Mouse (Mus musculus) cerebellum, adult 2 months (tissue): ENCODE measurements around the gene Sirpb1a.

Experiments
- CTCF ChIP-seq: fragments of 200-500 bp; IDR thresholded peaks from 2 replicates; pipeline ENCODE4 v1.5.1; 2011; ENCODE audit warnings: low read depth, mild to moderate bottlenecking, control low read depth, low read length, moderate library complexity, borderline replicate concordance; ENCODE audit not compliant: insufficient read depth
- POLR2A ChIP-seq: fragments of 200-500 bp; IDR thresholded peaks from 2 replicates; pipeline ENCODE4 v1.6.1; 2011; ENCODE audit warnings: low read length, control low read depth, borderline replicate concordance; ENCODE audit not compliant: insufficient read depth

- no peak for TF ChIP-seq POLR2A
- TF ChIP-seq CTCF: no peak
Observed at GRCm38 (mm10) chr3:15332063-15332462, 94.3 kb downstream of the Sirpb1a start, which contains the start of gene Gm9733.
